Mouse (Mus musculus): ENCODE results near the gene Ctnnbl1. TPM values are rescaled to one million over a fixed set of nuclear protein-coding genes. Genes with fewer than 3 reads are reported as not detected.

Ctnnbl1 gene
- polyA plus RNA-seq, 1 experiment from 2014 or later, result 55.2 TPM

- Histone ChIP-seq H3K9me3 (replicated peaks) (no peaks in the 10 kb centered on the region), H3K36me3 (no peaks in the 10 kb centered on the region), H3K9ac (no peak overlapping the region), H3K27ac (replicated peaks) (no peak overlapping the region), H3K4me2 (replicated peaks) (no peak overlapping the region), H3K27me3 (no peaks in the 10 kb centered on the region), H3K4me3 (replicated peaks) (no peak overlapping the region), H3K4me1 (peaks cover 14% of the 10 kb centered on the region)
- WGBS, result 79% methylated on average over 6 of the region's 6 CpGs
- no peak for ATAC-seq (ENCODE audit: insufficient number of reproducible peaks, low FRiP score, low TSS enrichment, low read depth)
Measured at GRCm38 (mm10) chr2:157712677-157713076, 24.5 kb upstream of the Ctnnbl1 start.

GRCm38 (mm10) chr2:157715586-157716191 is 21.5 kb upstream of the Ctnnbl1 start:
- Histone ChIP-seq H3K36me3 (no peaks in the 10 kb centered on the region), H3K27ac (replicated peaks) (no peak overlapping the region), H3K4me3 (replicated peaks) (no peak overlapping the region), H3K4me2 (replicated peaks) (no peak overlapping the region), H3K9me3 (replicated peaks) (no peaks in the 10 kb centered on the region), H3K27me3 (no peaks in the 10 kb centered on the region), H3K9ac (no peak overlapping the region), H3K4me1 (0 out of 2 replicates have a peak, but pooled peaks cover 6% of the 10 kb centered on the region)
- 63% methylated on average over 12 of the region's 12 CpGs for WGBS
- no peak for ATAC-seq (ENCODE audit: insufficient number of reproducible peaks, low FRiP score, low TSS enrichment, low read depth)

- no peak overlapping the region for H3K4me2 ChIP-seq (replicated peaks)
- H3K27ac ChIP-seq (replicated peaks), result no peak overlapping the region
- no peaks in the 10 kb centered on the region for H3K36me3 ChIP-seq
- H3K9ac ChIP-seq, result no peak overlapping the region
- H3K9me3 ChIP-seq (replicated peaks), result no peaks in the 10 kb centered on the region
- 35% methylated on average over 4 of the region's 4 CpGs for WGBS
- no peaks in the 10 kb centered on the region for H3K27me3 ChIP-seq
- ATAC-seq (ENCODE audit: insufficient number of reproducible peaks, low FRiP score, low TSS enrichment, low read depth), result no peak
- peaks cover 7% of the 10 kb centered on the region; the same call in 1 of the 2 replicates for H3K4me1 ChIP-seq
- no peak overlapping the region for H3K4me3 ChIP-seq (replicated peaks)
Measured at GRCm38 (mm10) chr2:157718441-157718840, 18.8 kb upstream of the Ctnnbl1 start.

- H3K9me3 ChIP-seq (replicated peaks), result no peaks in the 10 kb centered on the region
- no peaks in the 10 kb centered on the region for H3K27me3 ChIP-seq
- H3K9ac ChIP-seq, result no peak overlapping the region
- no peak overlapping the region for H3K4me3 ChIP-seq (replicated peaks)
- no peak overlapping the region for H3K4me2 ChIP-seq (replicated peaks)
- no peaks in the 10 kb centered on the region for H3K36me3 ChIP-seq
- H3K27ac ChIP-seq (replicated peaks), result peak overlapping the region; percentile 73
- ATAC-seq (ENCODE audit: insufficient number of reproducible peaks, low FRiP score, low TSS enrichment, low read depth), result peak; percentile 71
- WGBS, result 19% methylated on average over 8 of the region's 8 CpGs
- H3K4me1 ChIP-seq, result peaks cover 15% of the 10 kb centered on the region
Measured at GRCm38 (mm10) chr2:157723883-157724573, 13.2 kb upstream of the Ctnnbl1 start.

- Histone ChIP-seq H3K27me3 (no peaks in the 10 kb centered on the region), H3K36me3 (no peaks in the 10 kb centered on the region), H3K9ac (no peak overlapping the region), H3K4me2 (replicated peaks) (no peak overlapping the region), H3K27ac (replicated peaks) (peak overlapping the region; percentile 73), H3K4me3 (replicated peaks) (no peak overlapping the region), H3K9me3 (replicated peaks) (no peaks in the 10 kb centered on the region), H3K4me1 (peaks cover 15% of the 10 kb centered on the region)
- no peak; the same call in 1 of the 2 replicates for ATAC-seq (ENCODE audit: insufficient number of reproducible peaks, low FRiP score, low TSS enrichment, low read depth)
- 30% methylated on average over 5 of the region's 5 CpGs for WGBS
Measured at GRCm38 (mm10) chr2:157724574-157724914, 12.7 kb upstream of the Ctnnbl1 start.

- Histone ChIP-seq H3K9me3 (replicated peaks) (no peaks in the 10 kb centered on the region), H3K36me3 (no peaks in the 10 kb centered on the region), H3K4me2 (replicated peaks) (no peak overlapping the region), H3K4me3 (replicated peaks) (no peak overlapping the region), H3K4me1 (peaks cover 5% of the 10 kb centered on the region; the same call in 1 of the 2 replicates), H3K27me3 (no peaks in the 10 kb centered on the region), H3K9ac (no peak overlapping the region), H3K27ac (replicated peaks) (no peak overlapping the region)
- WGBS, result 72% methylated on average over 7 of the region's 7 CpGs
- no peak for ATAC-seq (ENCODE audit: insufficient number of reproducible peaks, low FRiP score, low TSS enrichment, low read depth)
Measured at GRCm38 (mm10) chr2:157744619-157745018, 7.4 kb downstream of the Ctnnbl1 start.

- 99% methylated on average over 4 of the region's 4 CpGs for WGBS
- Histone ChIP-seq H3K9me3 (replicated peaks) (no peaks in the 10 kb centered on the region), H3K27ac (replicated peaks) (no peak overlapping the region), H3K4me2 (replicated peaks) (no peak overlapping the region), H3K36me3 (no peaks in the 10 kb centered on the region), H3K27me3 (no peaks in the 10 kb centered on the region), H3K9ac (no peak overlapping the region), H3K4me1 (peaks cover 9% of the 10 kb centered on the region), H3K4me3 (replicated peaks) (no peak overlapping the region)
- no peak for ATAC-seq (ENCODE audit: insufficient number of reproducible peaks, low FRiP score, low TSS enrichment, low read depth)
Measured at GRCm38 (mm10) chr2:157745735-157746134, 8.5 kb downstream of the Ctnnbl1 start.

GRCm38 (mm10) chr2:157746558-157746957 is 9.4 kb downstream of the Ctnnbl1 start:
- H3K4me2 ChIP-seq (replicated peaks), result no peak overlapping the region
- H3K36me3 ChIP-seq, result no peaks in the 10 kb centered on the region
- no peak overlapping the region for H3K9ac ChIP-seq
- H3K27ac ChIP-seq (replicated peaks), result no peak overlapping the region
- no peak overlapping the region for H3K4me3 ChIP-seq (replicated peaks)
- WGBS, result 33% methylated on average over 9 of the region's 9 CpGs
- ATAC-seq (ENCODE audit: insufficient number of reproducible peaks, low FRiP score, low TSS enrichment, low read depth), result no peak
- no peaks in the 10 kb centered on the region for H3K27me3 ChIP-seq
- H3K9me3 ChIP-seq (replicated peaks), result no peaks in the 10 kb centered on the region
- peaks cover 17% of the 10 kb centered on the region for H3K4me1 ChIP-seq

GRCm38 (mm10) chr2:157747989-157748388 is 10.8 kb downstream of the Ctnnbl1 start:
- WGBS, result 68% methylated on average over 2 of the region's 2 CpGs
- no peak overlapping the region for H3K4me3 ChIP-seq (replicated peaks)
- H3K4me1 ChIP-seq, result peaks cover 27% of the 10 kb centered on the region
- no peaks in the 10 kb centered on the region for H3K27me3 ChIP-seq
- no peaks in the 10 kb centered on the region for H3K9me3 ChIP-seq (replicated peaks)
- no peak for ATAC-seq (ENCODE audit: insufficient number of reproducible peaks, low FRiP score, low TSS enrichment, low read depth)
- no peaks in the 10 kb centered on the region for H3K36me3 ChIP-seq
- no peak overlapping the region for H3K27ac ChIP-seq (replicated peaks)
- no peak overlapping the region for H3K4me2 ChIP-seq (replicated peaks)
- H3K9ac ChIP-seq, result no peak overlapping the region

GRCm38 (mm10) chr2:157750481-157750880 is 13.3 kb downstream of the Ctnnbl1 start:
- Histone ChIP-seq H3K9ac (no peak overlapping the region), H3K36me3 (no peaks in the 10 kb centered on the region), H3K4me2 (replicated peaks) (no peak overlapping the region), H3K9me3 (replicated peaks) (no peaks in the 10 kb centered on the region), H3K4me1 (peaks cover 27% of the 10 kb centered on the region), H3K27ac (replicated peaks) (peak overlapping the region; percentile 40; the same call in 1 of the 2 replicates), H3K27me3 (no peaks in the 10 kb centered on the region), H3K4me3 (replicated peaks) (no peak overlapping the region)
- ATAC-seq (ENCODE audit: insufficient number of reproducible peaks, low FRiP score, low TSS enrichment, low read depth), result no peak
- 67% methylated on average over 8 of the region's 8 CpGs for WGBS

- no peaks in the 10 kb centered on the region for H3K27me3 ChIP-seq
- 56% methylated on average over 12 of the region's 12 CpGs for WGBS
- peak overlapping the region; percentile 40; the same call in 1 of the 2 replicates for H3K27ac ChIP-seq (replicated peaks)
- no peaks in the 10 kb centered on the region for H3K9me3 ChIP-seq (replicated peaks)
- no peak overlapping the region for H3K4me3 ChIP-seq (replicated peaks)
- no peak overlapping the region for H3K9ac ChIP-seq
- ATAC-seq (ENCODE audit: insufficient number of reproducible peaks, low FRiP score, low TSS enrichment, low read depth), result no peak
- no peak overlapping the region for H3K4me2 ChIP-seq (replicated peaks)
- H3K4me1 ChIP-seq, result peaks cover 27% of the 10 kb centered on the region
- H3K36me3 ChIP-seq, result no peaks in the 10 kb centered on the region
Measured at GRCm38 (mm10) chr2:157750926-157751588, 13.9 kb downstream of the Ctnnbl1 start.

Measured in embryonic facial prominence, embryonic 15.5 days (tissue).